Mouse (Mus musculus) brown adipose tissue, adult 24 weeks (tissue): Measurements from ENCODE around the gene Sept11. TPM values are rescaled to one million over a fixed set of nuclear protein-coding genes. Genes with fewer than 3 reads are reported as not detected.
A peak's percentile ranks its signal among the peaks of the same experiment; 100 is the strongest.

ENCODE experiments used
- H3K27ac ChIP-seq: fragments of 200-500 bp; replicated peaks from 2 replicates; pipeline ENCODE4 v1.5.1; 2012; ENCODE audit warnings: low read depth, mild to moderate bottlenecking, low read length
- H3K4me1 ChIP-seq: fragments of 200-500 bp; 2 replicates; pipeline ENCODE4 v1.6.1; 2012; ENCODE audit warnings: low read length, mixed read lengths; ENCODE audit not compliant: control insufficient read depth, insufficient read depth, insufficient read length
- H3K4me3 ChIP-seq: fragments of 200-500 bp; 2 replicates; pipeline ENCODE4 v1.5.1; 2012; ENCODE audit warnings: low read depth, mild to moderate bottlenecking, low read length, moderate library complexity; ENCODE audit not compliant: insufficient read depth
- polyA plus RNA-seq: library from polyadenylated mRNA; stranded (reverse); fragments of >200 nt; gene quantifications from 2 replicates; pipeline ENCODE4 v1.2.4, GENCODE M21; 2012; ENCODE audit not compliant: missing spikeins, insufficient read depth, insufficient read length

Gene Sept11
- polyA plus RNA-seq, result 16.1 and 17.2 TPM in 2 replicates

DNA sequence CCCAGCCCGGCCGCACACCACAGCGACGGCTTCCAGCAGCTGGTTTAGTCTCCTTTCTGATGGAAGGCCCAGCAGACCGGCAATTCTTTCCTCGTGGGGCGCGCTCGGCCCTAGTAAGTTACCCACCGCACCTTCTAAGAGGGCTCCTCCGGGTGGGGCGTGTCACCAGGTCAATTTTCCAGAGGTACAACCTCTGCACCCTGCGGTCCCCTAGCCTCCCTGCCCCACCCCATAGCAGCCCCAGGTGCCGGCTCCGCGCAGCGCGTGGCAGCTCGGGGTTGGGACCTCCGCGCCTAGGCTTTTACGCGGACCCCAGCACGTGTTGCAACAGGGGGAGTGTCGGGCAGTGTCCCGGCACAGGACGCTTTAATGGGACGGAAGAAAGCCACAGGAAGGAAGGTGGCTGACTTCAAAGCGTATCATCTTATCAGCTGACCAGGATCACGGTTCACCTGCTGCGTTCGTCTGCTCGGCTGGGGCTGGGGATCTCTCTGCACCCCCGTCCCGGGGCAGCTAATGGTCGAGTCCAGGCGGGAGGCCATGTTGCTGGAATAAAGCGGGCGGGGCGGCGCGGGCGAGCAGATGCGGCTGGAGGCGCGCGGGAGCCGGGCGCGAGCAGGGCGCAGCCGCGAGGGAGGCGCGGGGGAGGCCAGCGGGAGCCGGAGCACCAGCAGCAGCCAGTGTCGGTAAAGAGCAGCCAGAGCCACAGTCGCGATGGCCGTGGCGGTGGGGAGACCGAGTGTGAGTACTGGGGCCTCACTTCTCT lies at the start of gene Sept11:
Sept11 (plus strand) TSS at position 581 of the 766 bp plus-strand sequence.
- Histone ChIP-seq H3K27ac (peak within 1 kb of the TSS; percentile 87), H3K4me3 (peak within 1 kb of the TSS; percentile 79), H3K4me1 (peaks cover 16% of the 10 kb centered on the region)

DNA sequence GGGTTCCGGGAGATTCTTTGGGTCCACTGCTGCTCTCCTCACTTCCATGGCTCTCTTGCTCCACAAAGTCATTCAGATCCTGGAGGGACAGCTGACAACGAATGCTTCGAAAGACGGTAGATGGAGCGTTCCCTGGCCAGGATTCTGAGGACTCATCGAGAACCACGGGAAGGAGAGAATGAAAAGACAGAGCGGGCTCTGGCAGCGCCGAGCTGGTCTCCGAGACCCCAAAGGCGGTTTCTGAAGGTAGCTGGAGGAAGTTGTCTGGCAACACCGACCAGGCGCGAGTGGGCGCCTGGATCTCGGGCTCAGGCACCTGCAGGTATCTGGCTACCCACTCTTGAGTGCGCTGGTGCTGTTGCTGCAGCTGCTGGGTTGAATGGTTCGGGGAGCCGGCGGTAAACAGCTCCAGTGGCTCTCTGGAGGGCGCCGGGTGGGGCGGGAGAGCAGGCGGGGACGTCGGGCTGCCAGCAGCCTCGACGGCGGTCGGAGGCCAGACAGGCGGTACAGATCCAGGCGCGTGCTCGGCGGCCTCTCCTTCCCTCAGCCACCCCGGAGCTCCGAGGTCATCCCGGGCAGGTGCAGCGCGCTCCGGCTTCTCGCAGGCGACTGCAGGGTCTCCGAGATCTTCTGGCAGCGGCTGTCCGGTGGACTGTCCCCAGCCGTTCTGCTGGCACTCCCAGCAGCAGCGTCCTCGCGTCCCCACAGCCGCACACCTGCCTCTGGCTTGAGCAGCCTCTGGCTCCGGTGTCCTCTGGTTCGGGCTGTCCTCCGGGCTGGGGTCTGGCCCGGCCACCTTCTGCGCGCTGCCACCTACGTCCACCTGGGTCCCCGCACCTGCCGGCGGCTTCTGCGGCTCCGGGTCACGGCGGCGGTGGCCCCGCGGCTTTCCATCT lies 49.3 kb upstream of the Sept11 start:
- Histone ChIP-seq H3K4me3 (peak overlapping the region; percentile 37), H3K4me1 (peaks cover 14% of the 10 kb centered on the region), H3K27ac (no peak overlapping the region)

DNA sequence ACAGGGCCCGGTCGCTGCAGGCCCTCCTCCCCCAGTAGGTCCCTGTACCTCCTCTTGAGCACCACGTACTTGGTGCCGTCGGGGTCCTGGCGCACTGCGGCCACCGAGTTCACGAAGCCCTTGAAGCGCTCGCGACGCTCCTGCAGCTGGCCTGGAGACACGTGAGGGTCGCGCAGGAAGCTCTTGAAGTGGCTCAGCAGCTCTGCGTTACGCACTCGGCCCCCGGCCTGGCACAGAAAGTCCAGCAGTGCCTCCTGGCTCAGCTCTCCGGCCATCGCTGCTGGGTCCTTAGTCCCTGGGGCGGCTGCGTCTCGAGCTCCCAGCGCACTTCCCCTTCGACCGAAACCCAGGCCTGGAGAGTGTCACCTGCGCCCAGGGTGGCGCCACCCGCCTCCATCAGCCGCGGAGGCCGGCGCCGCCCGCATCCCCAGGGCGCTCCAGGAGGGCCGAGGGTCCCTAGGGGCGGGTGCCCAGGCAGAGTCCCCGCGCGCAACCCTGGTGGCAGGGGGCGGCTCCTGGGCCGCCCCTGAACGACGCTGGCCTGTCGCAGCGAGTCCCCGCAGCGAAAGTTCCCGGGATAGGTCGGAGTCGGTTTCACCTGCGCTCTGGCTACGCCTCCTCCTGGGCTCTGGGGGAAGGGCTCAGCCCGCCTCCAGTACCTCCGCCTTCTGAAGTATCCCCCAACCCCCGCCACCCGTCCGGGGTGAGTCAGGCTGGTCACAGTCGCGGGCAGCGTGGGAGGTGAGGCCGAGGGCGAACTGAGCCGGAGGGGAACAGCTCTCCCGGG lies 48.5 kb upstream of the Sept11 start, which contains the start of gene Sowahb:
Sowahb (minus strand) TSS at position 439 of the 787 bp plus-strand sequence.
- H3K27ac ChIP-seq, result no peak within 1 kb of the TSS
- peak within 1 kb of the TSS; percentile 37 for H3K4me3 ChIP-seq
- H3K4me1 ChIP-seq, result peaks cover 14% of the 10 kb centered on the region

DNA sequence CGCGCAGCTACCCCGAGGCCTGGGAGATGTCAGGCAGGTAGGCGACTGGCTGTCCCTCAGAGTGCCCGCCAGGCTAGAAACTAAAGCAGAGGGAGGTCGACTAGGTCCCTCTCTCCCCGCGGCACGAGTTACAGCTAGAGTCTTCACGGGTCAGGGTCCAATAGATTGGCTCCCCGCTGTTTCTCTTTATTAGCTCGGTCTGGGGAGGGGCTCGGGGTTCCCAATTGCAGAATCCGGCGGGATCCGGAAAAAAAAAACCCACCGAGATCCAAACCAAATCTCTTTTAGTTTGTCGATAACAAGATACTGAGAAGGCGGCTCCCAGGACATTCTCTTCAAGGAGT lies 47.9 kb upstream of the Sept11 start:
- H3K27ac ChIP-seq, result no peak overlapping the region
- H3K4me3 ChIP-seq, result no peak overlapping the region
- H3K4me1 ChIP-seq, result peaks cover 14% of the 10 kb centered on the region

DNA sequence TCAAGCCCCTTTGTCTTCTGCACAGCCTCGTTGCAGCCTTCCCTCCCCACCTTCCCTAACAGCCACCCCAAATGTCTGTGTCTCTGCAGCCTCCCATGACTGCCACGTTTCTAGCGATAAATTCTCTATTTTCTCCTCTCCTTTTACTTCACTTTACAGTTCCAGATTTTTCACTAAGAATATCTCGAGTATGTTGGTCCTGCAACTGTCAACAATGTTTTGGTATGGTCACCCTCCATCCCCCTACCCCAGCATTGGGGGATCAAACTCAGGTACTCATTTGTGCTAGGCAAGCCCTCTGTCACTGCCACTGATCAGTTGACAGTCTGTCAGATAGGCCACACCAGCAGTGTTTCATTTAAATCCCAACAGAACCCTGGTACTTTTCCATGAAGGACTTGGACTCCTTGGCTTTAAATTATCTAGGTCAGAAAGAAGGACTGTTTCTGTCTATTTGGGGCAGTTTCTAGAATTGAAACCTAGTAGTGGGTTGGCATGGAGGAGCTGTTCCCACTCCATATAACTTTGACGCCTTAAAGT lies 46.9 kb upstream of the Sept11 start:
- peaks cover 14% of the 10 kb centered on the region for H3K4me1 ChIP-seq
- H3K27ac ChIP-seq, result no peak overlapping the region
- no peak overlapping the region for H3K4me3 ChIP-seq

DNA sequence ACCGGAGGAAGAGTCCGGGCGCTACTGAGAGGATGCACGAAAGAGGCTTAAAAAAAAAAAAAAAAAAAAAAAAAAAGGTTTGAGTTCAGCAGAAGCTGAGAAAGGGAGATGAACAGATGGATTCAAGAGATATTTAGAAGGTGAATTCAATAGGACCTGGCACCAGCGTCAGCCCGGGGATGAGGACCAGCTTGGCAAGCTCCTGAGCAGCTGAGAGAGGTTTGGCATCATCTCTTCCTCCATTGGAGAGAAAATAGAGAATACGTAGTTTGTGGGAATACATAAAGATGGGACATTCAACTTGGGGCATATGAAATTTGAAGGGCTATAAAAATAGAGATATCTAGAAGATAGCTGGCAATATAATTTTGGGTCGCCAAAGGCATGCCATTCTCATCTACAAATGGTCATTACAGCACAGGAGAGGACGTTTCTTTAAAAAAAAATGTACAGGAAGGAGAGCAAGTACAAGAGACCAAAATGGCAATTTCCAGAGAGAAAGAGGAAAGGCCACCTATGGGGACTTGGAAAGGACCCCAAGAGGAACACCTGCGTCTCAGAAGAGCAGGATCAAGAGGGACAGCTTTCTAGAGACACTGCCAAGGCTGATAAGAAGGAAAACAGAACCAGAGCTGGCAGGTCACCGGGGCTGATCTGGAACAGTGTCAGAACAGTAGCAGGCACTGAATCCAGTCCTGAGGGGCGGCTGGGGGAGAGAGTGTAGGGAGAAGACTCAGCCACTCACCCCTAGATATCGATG lies 44.6 kb upstream of the Sept11 start:
- Histone ChIP-seq H3K27ac (no peak overlapping the region), H3K4me1 (peaks cover 9% of the 10 kb centered on the region; the same call in 1 of the 2 replicates)

DNA sequence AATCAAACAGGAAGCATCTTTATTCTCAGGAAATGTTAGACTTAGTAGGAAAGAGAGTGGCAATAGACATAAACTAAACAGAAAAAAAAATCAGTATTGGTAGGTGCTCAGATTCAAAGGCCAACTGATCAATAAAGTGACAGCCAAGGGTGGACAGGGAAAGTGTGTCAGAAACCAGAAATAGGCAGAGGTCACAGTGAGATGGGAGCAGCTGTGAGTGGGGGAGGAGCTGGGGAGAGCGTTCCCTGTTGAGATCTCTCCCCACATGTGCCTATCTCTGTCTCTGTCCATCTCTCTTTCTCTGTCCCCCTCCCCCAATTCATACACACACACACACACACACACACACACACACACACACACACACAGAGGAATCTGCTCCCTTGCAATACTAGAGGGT lies 43.3 kb upstream of the Sept11 start:
- Histone ChIP-seq H3K27ac (no peak overlapping the region), H3K4me1 (peaks cover 1% of the 10 kb centered on the region; the same call in 1 of the 2 replicates), H3K4me3 (no peak overlapping the region)

More for the DNA sequence above, 44.6 kb upstream of the Sept11 start:
- no peak overlapping the region for H3K4me3 ChIP-seq

DNA sequence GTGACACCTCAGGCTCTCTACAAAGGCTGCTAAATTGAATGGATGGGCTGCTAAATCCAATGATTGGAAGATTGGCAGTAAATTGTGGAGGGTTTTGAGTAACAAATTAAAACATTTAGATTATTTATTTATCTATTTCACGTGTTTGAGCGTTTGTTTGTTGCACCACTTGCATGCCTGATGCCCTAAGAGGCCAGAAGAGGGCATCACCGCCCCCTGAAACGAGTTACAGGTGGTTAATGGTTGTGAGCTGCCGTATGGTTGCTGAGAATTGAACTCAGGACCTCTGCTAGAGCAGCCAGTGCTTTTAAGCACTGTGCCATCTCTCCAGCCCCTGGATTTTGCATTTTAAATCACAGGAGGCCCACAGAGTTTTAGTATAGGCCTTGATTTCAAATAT lies 42.2 kb upstream of the Sept11 start:
- H3K4me1 ChIP-seq, result no peaks in the 10 kb centered on the region
- no peak overlapping the region for H3K27ac ChIP-seq
- no peak overlapping the region for H3K4me3 ChIP-seq

DNA sequence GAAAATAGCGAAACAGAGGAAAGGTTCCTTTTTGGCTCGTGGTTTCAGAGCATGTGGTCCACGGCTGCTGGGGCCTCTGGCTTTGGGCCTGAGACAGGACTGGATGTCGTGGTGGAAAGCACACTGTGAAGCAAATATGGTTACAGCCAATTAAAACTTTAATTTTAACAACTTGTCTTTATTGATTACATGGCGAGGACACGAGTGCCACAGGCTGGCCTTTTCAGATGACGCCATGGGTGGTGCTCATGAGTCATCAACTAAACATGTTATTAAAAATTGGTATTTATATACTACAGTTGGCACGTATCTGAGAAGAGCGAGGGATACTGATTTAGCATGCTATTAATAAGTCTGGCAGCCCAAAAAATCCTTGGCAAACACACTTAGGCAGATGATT lies 41.3 kb upstream of the Sept11 start:
- Histone ChIP-seq H3K4me3 (no peak overlapping the region), H3K4me1 (no peaks in the 10 kb centered on the region), H3K27ac (no peak overlapping the region)

DNA sequence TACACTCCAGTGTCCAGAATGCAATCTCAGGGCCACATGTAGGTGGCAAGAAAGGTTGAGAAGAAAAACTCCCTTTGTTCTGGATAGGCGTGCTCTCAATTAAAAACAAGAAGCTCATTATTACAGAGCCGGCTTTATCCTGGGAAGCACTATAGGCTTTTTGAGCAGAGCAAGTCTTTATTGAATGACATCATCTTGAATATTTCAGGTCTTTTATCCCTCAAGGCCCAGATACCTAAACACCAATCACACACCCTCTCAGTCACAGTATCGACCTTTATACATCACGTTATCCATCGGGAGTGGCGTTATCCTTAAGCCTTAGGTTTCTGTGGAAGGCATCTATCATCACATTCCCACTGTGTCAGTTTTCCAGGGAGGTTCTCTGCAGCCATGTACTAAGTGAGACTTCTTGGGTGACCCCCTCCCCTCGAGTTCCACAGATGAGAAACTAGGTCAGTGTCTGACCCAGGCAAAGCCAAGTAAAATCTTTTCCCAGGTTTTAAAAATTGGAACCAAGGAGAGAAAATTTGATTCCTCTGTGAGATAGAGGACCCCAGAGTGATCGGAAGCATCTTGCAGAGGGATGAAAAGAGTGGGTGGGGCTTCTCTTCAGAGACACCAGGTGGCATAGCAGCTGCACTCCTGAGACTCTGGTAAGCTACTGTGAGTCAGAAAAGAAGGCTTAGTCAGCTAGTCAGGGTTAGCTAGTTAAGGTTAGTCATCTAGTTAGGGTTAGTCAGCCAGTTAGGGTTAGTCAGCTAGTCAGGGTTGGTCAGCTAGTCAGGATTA lies 39.4 kb upstream of the Sept11 start:
- H3K4me1 ChIP-seq, result no peaks in the 10 kb centered on the region
- no peak overlapping the region for H3K4me3 ChIP-seq
- no peak overlapping the region for H3K27ac ChIP-seq

DNA sequence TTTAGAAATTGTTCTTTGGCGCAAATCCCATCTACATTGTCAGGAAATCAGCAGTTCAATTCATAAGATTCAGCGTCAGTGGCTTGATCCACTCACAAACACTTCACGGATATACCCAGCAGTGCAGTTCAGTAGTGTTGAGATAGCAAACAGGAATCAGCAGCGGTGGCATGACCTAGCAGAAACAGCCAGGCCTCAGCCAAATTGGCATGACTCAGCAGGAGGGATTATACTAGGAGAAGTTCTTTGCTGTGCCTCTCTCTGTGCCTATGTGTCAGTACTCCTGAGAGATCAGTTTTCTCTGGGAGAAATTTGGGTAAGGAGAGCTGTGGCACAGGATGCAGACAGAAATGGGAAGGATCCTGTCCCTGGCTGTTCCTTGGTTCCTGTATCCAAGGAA lies 32.4 kb upstream of the Sept11 start:
- H3K27ac ChIP-seq, result no peak overlapping the region
- no peak overlapping the region for H3K4me3 ChIP-seq
- no peaks in the 10 kb centered on the region for H3K4me1 ChIP-seq

DNA sequence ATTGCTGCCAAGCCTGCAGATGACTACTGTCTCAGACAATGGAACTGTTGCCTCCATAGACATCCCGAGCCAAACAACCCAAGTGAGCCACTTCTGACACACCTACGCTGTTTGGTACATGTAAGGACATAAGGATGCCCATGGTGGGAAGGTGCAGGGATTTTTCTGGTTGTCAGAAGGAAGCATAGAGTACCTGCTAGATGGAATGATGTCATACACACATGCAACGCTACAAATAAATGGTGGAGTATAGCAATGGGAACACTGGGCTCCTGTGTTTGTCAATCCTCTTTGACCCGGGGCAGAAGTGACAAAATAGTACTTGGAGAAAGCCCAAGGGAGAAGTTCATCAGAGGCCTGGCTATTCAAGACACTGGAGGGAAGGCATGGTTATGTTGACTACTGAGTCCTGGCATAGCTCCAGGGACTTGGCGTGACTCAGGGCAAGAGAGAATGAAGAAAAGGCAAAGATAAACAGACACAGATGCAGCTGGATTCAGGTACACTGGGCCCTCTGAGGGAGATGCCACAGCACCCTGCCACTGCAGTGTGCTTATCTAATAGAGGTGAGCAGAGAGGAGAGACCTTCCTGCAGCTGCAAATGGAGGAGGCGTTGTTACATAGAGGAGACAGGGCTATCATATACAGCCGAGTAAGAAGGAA lies 15.4 kb upstream of the Sept11 start:
- H3K4me1 ChIP-seq, result no peaks in the 10 kb centered on the region

DNA sequence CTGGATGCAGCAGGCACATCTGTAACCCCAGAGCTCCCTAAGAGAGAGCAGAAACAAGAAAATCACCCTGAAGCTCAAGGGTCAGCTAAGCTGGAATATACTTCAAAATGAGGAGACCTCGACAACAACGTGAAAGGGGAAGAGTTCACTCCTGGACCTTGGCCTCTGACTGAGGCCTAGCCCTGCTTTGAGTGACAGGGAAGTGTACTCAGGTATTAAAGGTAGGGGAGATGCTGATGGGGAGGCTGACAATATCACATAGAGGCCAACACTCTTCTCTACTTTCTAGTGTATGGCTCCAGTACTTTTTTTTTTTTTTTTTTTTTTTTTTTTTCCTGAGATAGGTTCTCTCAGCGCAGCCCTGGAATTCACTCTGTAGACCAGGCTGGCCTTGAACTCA lies 13.6 kb upstream of the Sept11 start:
- H3K27ac ChIP-seq, result no peak overlapping the region
- H3K4me1 ChIP-seq, result no peaks in the 10 kb centered on the region
- no peak overlapping the region for H3K4me3 ChIP-seq

More for the DNA sequence above, 15.4 kb upstream of the Sept11 start:
- no peak overlapping the region for H3K4me3 ChIP-seq
- no peak overlapping the region for H3K27ac ChIP-seq
